Mouse (Mus musculus) heart, adult 11 months (tissue): ENCODE data around the gene Crmp1.

ENCODE experiments used
- DNase-seq: peaks from one replicate; pipeline ENCODE4 v3.0.0; 2022

Gene Crmp1

GRCm38 (mm10) chr5:37241651-37242151, at the start of gene Crmp1:
TSS of gene Crmp1 (plus strand) at chr5:37241940.
- no peak for DNase-seq

- DNase-seq: peak; percentile 70
Measured at GRCm38 (mm10) chr5:37196196-37196595, 45.5 kb upstream of the Crmp1 start.

- peak; percentile 31 for DNase-seq
Measured at GRCm38 (mm10) chr5:37196666-37197250, 45.0 kb upstream of the Crmp1 start.

- no peak for DNase-seq
Measured at GRCm38 (mm10) chr5:37197423-37197822, 44.3 kb upstream of the Crmp1 start.

- peak; percentile 80 for DNase-seq
Measured at GRCm38 (mm10) chr5:37198011-37198688, 43.6 kb upstream of the Crmp1 start.

GRCm38 (mm10) chr5:37202285-37202684, 39.5 kb upstream of the Crmp1 start:
- no peak for DNase-seq

GRCm38 (mm10) chr5:37204886-37205285, 36.9 kb upstream of the Crmp1 start:
- DNase-seq: no peak

GRCm38 (mm10) chr5:37205420-37205819, 36.3 kb upstream of the Crmp1 start:
- DNase-seq: no peak

- DNase-seq: no peak
Measured at GRCm38 (mm10) chr5:37206364-37206763, 35.4 kb upstream of the Crmp1 start.

GRCm38 (mm10) chr5:37212938-37213708, 28.6 kb upstream of the Crmp1 start:
- DNase-seq: no peak

GRCm38 (mm10) chr5:37213709-37214103, 28.0 kb upstream of the Crmp1 start:
- no peak for DNase-seq

GRCm38 (mm10) chr5:37214614-37215013, 27.1 kb upstream of the Crmp1 start:
- DNase-seq: no peak

GRCm38 (mm10) chr5:37215276-37215675, 26.5 kb upstream of the Crmp1 start:
- DNase-seq: no peak

GRCm38 (mm10) chr5:37219615-37220014, 22.1 kb upstream of the Crmp1 start:
- no peak for DNase-seq

- DNase-seq: no peak
Measured at GRCm38 (mm10) chr5:37220575-37220974, 21.2 kb upstream of the Crmp1 start.

- DNase-seq: no peak
Measured at GRCm38 (mm10) chr5:37221563-37221962, 20.2 kb upstream of the Crmp1 start.

GRCm38 (mm10) chr5:37222316-37222715, 19.4 kb upstream of the Crmp1 start:
- DNase-seq: no peak

GRCm38 (mm10) chr5:37225708-37226107, 16.0 kb upstream of the Crmp1 start:
- DNase-seq: no peak

GRCm38 (mm10) chr5:37227956-37228680, 13.6 kb upstream of the Crmp1 start:
- peak; percentile 91 for DNase-seq

GRCm38 (mm10) chr5:37228894-37229293, 12.8 kb upstream of the Crmp1 start:
- DNase-seq: no peak

GRCm38 (mm10) chr5:37233010-37233557, 8.7 kb upstream of the Crmp1 start:
- peak; percentile 93 for DNase-seq

GRCm38 (mm10) chr5:37238654-37239053, 3.1 kb upstream of the Crmp1 start:
- DNase-seq: no peak

- peak; percentile 45 for DNase-seq
Measured at GRCm38 (mm10) chr5:37240550-37240949, 1.2 kb upstream of the Crmp1 start.
